Mouse (Mus musculus): Measurements from ENCODE around the gene Tlcd1. TPM values are rescaled to one million over a fixed set of nuclear protein-coding genes. Genes with fewer than 3 reads are reported as not detected.
A peak's percentile ranks its signal among the peaks of the same experiment; 100 is the strongest.

Gene Tlcd1
- polyA plus RNA-seq, 1 experiment from 2014 or later = 4.7 TPM

GRCm38 (mm10) chr11:78162504-78162903, 14.0 kb upstream of the Tlcd1 start:
- WGBS = 36% methylated on average over 6 of the region's 6 CpGs
- Histone ChIP-seq H3K4me1 (peaks cover 44% of the 10 kb centered on the region), H3K27me3 (no peaks in the 10 kb centered on the region), H3K27ac (peak overlapping the region; percentile 99), H3K4me2 (peak overlapping the region; percentile 81), H3K4me3 (peak overlapping the region; percentile 99), H3K9ac (peak overlapping the region; percentile 99; the same call in 1 of the 2 replicates), H3K36me3 (ENCODE audit: poor library complexity, severe bottlenecking) (peaks cover 51% of the 10 kb centered on the region), H3K9me3 (replicated peaks) (no peaks in the 10 kb centered on the region)
- ATAC-seq = no peak

- H3K9me3 ChIP-seq (replicated peaks) = no peaks in the 10 kb centered on the region
- H3K36me3 ChIP-seq (ENCODE audit: poor library complexity, severe bottlenecking) = peaks cover 45% of the 10 kb centered on the region
- peak overlapping the region; percentile 99 for H3K4me3 ChIP-seq
- H3K9ac ChIP-seq = peak overlapping the region; percentile 99
- no peaks in the 10 kb centered on the region for H3K27me3 ChIP-seq
- WGBS = 74% methylated on average over 2 of the region's 2 CpGs
- peaks cover 39% of the 10 kb centered on the region for H3K4me1 ChIP-seq
- H3K27ac ChIP-seq = peak overlapping the region; percentile 99
- peak overlapping the region; percentile 81 for H3K4me2 ChIP-seq
- no peak for ATAC-seq
These were observed 13.5 kb upstream of the Tlcd1 start for GRCm38 (mm10) chr11:78163045-78163444.

- H3K27ac ChIP-seq = peak overlapping the region; percentile 99
- H3K4me3 ChIP-seq = peak overlapping the region; percentile 99
- H3K9me3 ChIP-seq (replicated peaks) = no peaks in the 10 kb centered on the region
- 0% methylated on average over 22 of the region's 22 CpGs for WGBS
- H3K9ac ChIP-seq = peak overlapping the region; percentile 99
- H3K4me1 ChIP-seq = peaks cover 39% of the 10 kb centered on the region
- peak; percentile 39 for ATAC-seq
- no peaks in the 10 kb centered on the region for H3K27me3 ChIP-seq
- H3K36me3 ChIP-seq (ENCODE audit: poor library complexity, severe bottlenecking) = peaks cover 36% of the 10 kb centered on the region
- H3K4me2 ChIP-seq = peak overlapping the region; percentile 81
These were observed 12.6 kb upstream of the Tlcd1 start for GRCm38 (mm10) chr11:78163681-78164603.

GRCm38 (mm10) chr11:78164604-78164923, 11.9 kb upstream of the Tlcd1 start:
- peak overlapping the region; percentile 99 for H3K27ac ChIP-seq
- H3K27me3 ChIP-seq = no peaks in the 10 kb centered on the region
- ATAC-seq = no peak

GRCm38 (mm10) chr11:78164924-78165760, 11.4 kb upstream of the Tlcd1 start, which contains the start of gene Traf4:
Traf4 (minus strand) TSS chr11:78165589.
- ATAC-seq = peak; percentile 87
- Histone ChIP-seq H3K4me2 (peak within 1 kb of the TSS; percentile 81), H3K4me3 (peak within 1 kb of the TSS; percentile 99), H3K36me3 (ENCODE audit: poor library complexity, severe bottlenecking) (peaks cover 24% of the 10 kb centered on the region), H3K27me3 (no peaks in the 10 kb centered on the region), H3K9ac (peak within 1 kb of the TSS; percentile 99), H3K9me3 (replicated peaks) (no peaks in the 10 kb centered on the region), H3K27ac (peak within 1 kb of the TSS; percentile 99), H3K4me1 (peaks cover 39% of the 10 kb centered on the region)
- under 1% methylated on average over 71 of the region's 78 CpGs for WGBS

More at GRCm38 (mm10) chr11:78164604-78164923, 11.9 kb upstream of the Tlcd1 start:
- under 1% methylated on average over 14 of the region's 14 CpGs for WGBS
- Histone ChIP-seq H3K36me3 (ENCODE audit: poor library complexity, severe bottlenecking) (peaks cover 30% of the 10 kb centered on the region), H3K4me3 (peak overlapping the region; percentile 99), H3K4me1 (peaks cover 39% of the 10 kb centered on the region), H3K4me2 (peak overlapping the region; percentile 81), H3K9ac (peak overlapping the region; percentile 99), H3K9me3 (replicated peaks) (no peaks in the 10 kb centered on the region)

- no peaks in the 10 kb centered on the region for H3K27me3 ChIP-seq
- no peaks in the 10 kb centered on the region for H3K9me3 ChIP-seq (replicated peaks)
- peak overlapping the region; percentile 99 for H3K4me3 ChIP-seq
- peak overlapping the region; percentile 99 for H3K27ac ChIP-seq
- H3K36me3 ChIP-seq (ENCODE audit: poor library complexity, severe bottlenecking) = peaks cover 18% of the 10 kb centered on the region
- WGBS = 3% methylated on average over 16 of the region's 16 CpGs
- ATAC-seq = peak; percentile 48
- peak overlapping the region; percentile 99 for H3K9ac ChIP-seq
- peak overlapping the region; percentile 81 for H3K4me2 ChIP-seq
- H3K4me1 ChIP-seq = peaks cover 39% of the 10 kb centered on the region
These were observed 10.8 kb upstream of the Tlcd1 start for GRCm38 (mm10) chr11:78165761-78166109.

GRCm38 (mm10) chr11:78166161-78166560, 10.3 kb upstream of the Tlcd1 start:
- peaks cover 39% of the 10 kb centered on the region for H3K4me1 ChIP-seq
- 37% methylated on average over 4 of the region's 4 CpGs for WGBS
- no peaks in the 10 kb centered on the region for H3K9me3 ChIP-seq (replicated peaks)
- H3K9ac ChIP-seq = peak overlapping the region; percentile 99
- H3K27ac ChIP-seq = peak overlapping the region; percentile 99; the same call in 1 of the 2 replicates
- H3K4me3 ChIP-seq = peak overlapping the region; percentile 99
- peak overlapping the region; percentile 81 for H3K4me2 ChIP-seq
- ATAC-seq = no peak
- H3K27me3 ChIP-seq = no peaks in the 10 kb centered on the region
- peaks cover 14% of the 10 kb centered on the region for H3K36me3 ChIP-seq (ENCODE audit: poor library complexity, severe bottlenecking)

GRCm38 (mm10) chr11:78166640-78167039, 9.9 kb upstream of the Tlcd1 start:
- H3K4me1 ChIP-seq = peaks cover 39% of the 10 kb centered on the region
- H3K36me3 ChIP-seq (ENCODE audit: poor library complexity, severe bottlenecking) = peaks cover 9% of the 10 kb centered on the region
- ATAC-seq = no peak
- no peak overlapping the region for H3K4me3 ChIP-seq
- no peaks in the 10 kb centered on the region for H3K27me3 ChIP-seq
- WGBS = 73% methylated on average over 6 of the region's 6 CpGs
- no peak overlapping the region for H3K9ac ChIP-seq
- H3K27ac ChIP-seq = no peak overlapping the region
- no peaks in the 10 kb centered on the region for H3K9me3 ChIP-seq (replicated peaks)
- no peak overlapping the region for H3K4me2 ChIP-seq

- ATAC-seq = no peak
- Histone ChIP-seq H3K4me3 (no peak overlapping the region), H3K9ac (no peak overlapping the region), H3K4me2 (no peak overlapping the region), H3K36me3 (ENCODE audit: poor library complexity, severe bottlenecking) (peaks cover 2% of the 10 kb centered on the region), H3K4me1 (peaks cover 31% of the 10 kb centered on the region), H3K27me3 (no peaks in the 10 kb centered on the region), H3K27ac (no peak overlapping the region), H3K9me3 (replicated peaks) (no peaks in the 10 kb centered on the region)
- 87% methylated on average over 14 of the region's 14 CpGs for WGBS
These were observed 9.1 kb upstream of the Tlcd1 start for GRCm38 (mm10) chr11:78167257-78167959.

- no peaks in the 10 kb centered on the region for H3K27me3 ChIP-seq
- no peaks in the 10 kb centered on the region for H3K9me3 ChIP-seq (replicated peaks)
- 57% methylated on average over 19 of the region's 19 CpGs for whole genome bisulfite sequencing
- no peak overlapping the region for H3K4me3 ChIP-seq
- no peak overlapping the region for H3K4me2 ChIP-seq
- H3K9ac ChIP-seq = no peak overlapping the region
- H3K36me3 ChIP-seq (ENCODE audit: poor library complexity, severe bottlenecking) = no peaks in the 10 kb centered on the region
- no peak overlapping the region for H3K27ac ChIP-seq
- H3K4me1 ChIP-seq = peaks cover 17% of the 10 kb centered on the region
- ATAC-seq = no peak
These were observed 7.7 kb upstream of the Tlcd1 start for GRCm38 (mm10) chr11:78168541-78169468.

GRCm38 (mm10) chr11:78170306-78170705, 6.2 kb upstream of the Tlcd1 start:
- 92% methylated on average over 15 of the region's 15 CpGs for WGBS
- no peak overlapping the region for H3K9ac ChIP-seq
- no peaks in the 10 kb centered on the region for H3K9me3 ChIP-seq (replicated peaks)
- ATAC-seq = no peak
- no peak overlapping the region for H3K4me3 ChIP-seq
- no peak overlapping the region for H3K4me2 ChIP-seq
- no peaks in the 10 kb centered on the region for H3K27me3 ChIP-seq
- no peak overlapping the region for H3K27ac ChIP-seq
- no peaks in the 10 kb centered on the region for H3K36me3 ChIP-seq (ENCODE audit: poor library complexity, severe bottlenecking)
- peaks cover 12% of the 10 kb centered on the region for H3K4me1 ChIP-seq
